Mouse (Mus musculus): ENCODE measurements around the gene Tnni3k. TPM values are rescaled to one million over a fixed set of nuclear protein-coding genes. Genes with fewer than 3 reads are reported as not detected.
A peak's percentile ranks its signal among the peaks of the same experiment; 100 is the strongest.

Tnni3k gene
- polyA plus RNA-seq, 1 experiment from 2014 or later, result not detected

DNA sequence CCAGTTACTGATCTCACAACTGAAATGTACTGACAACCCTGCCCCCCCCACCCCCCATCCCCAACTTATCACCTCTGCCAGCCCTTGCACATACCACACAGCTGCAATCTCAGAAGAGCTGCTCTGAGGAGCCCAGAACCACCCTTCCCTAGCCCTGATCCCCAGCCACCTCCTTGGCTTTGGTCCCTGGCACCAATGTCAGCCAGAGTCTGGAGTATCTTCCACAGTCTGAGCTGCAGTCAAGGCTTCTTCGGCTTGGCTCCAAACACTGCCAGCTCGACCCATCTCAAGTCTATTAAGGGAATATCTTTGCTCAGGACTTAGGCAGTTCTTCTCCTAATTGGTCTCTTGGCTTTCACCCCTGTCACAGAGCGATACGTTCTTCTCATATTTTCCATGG, 261.6 kb downstream of the Tnni3k start:
- Histone ChIP-seq H3K27ac (no peak overlapping the region), H3K27me3 (replicated peaks) (no peaks in the 10 kb centered on the region), H3K9ac (no peak overlapping the region), H3K4me1 (no peaks in the 10 kb centered on the region), H3K36me3 (no peaks in the 10 kb centered on the region), H3K9me3 (no peaks in the 10 kb centered on the region), H3K4me3 (replicated peaks) (no peak overlapping the region), H3K4me2 (no peak overlapping the region)
- 77% methylated on average over 4 of the region's 4 CpGs for WGBS
- no peak for ATAC-seq (ENCODE audit: insufficient read depth, low FRiP score, low read depth)

DNA sequence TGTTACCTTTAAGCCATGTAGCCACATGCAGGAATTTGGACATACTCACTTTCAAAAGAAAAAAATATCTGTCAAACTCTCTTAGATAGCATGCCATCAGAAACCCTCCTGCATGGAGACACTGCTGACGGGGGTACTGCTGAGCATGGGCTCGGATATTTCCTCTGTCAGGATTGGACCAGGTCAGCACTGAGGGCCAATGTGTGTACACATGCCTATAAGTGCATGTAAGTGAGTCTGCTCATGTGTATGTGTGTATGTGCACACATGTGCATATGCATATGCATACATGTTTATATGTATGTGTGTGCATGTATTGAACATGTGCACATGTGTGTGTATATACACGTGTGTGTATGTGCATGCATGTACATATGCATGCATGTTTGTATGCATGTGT, 267.6 kb downstream of the Tnni3k start:
- 79% methylated on average over 3 of the region's 3 CpGs for WGBS
- H3K9me3 ChIP-seq, result no peaks in the 10 kb centered on the region
- H3K4me2 ChIP-seq, result no peak overlapping the region
- no peaks in the 10 kb centered on the region for H3K27me3 ChIP-seq (replicated peaks)
- no peak overlapping the region for H3K4me3 ChIP-seq (replicated peaks)
- no peaks in the 10 kb centered on the region for H3K4me1 ChIP-seq
- ATAC-seq (ENCODE audit: insufficient read depth, low FRiP score, low read depth), result no peak
- no peak overlapping the region for H3K27ac ChIP-seq
- H3K36me3 ChIP-seq, result no peaks in the 10 kb centered on the region
- no peak overlapping the region for H3K9ac ChIP-seq

DNA sequence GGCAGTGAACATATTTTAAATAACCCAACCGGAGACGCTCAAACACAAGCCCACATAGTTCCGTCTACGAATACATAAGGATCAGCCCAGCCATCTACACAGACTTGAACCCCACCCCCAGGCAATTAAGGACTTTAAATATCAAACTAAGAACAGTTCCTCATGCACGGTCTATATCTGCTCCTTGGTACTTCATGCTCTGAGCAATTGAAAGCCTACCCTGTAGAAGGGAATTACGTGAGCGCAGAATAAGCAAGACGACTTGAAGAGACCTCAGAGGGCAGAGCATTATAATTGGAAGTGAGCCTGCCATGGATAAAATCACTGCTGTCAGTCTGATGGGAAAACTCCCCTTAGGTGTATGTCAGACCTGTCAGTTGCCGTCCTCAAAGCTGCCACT, 268.9 kb downstream of the Tnni3k start:
- Histone ChIP-seq H3K4me3 (replicated peaks) (no peak overlapping the region), H3K27me3 (replicated peaks) (no peaks in the 10 kb centered on the region), H3K4me1 (no peaks in the 10 kb centered on the region), H3K27ac (no peak overlapping the region), H3K9me3 (no peaks in the 10 kb centered on the region), H3K36me3 (no peaks in the 10 kb centered on the region), H3K9ac (no peak overlapping the region), H3K4me2 (no peak overlapping the region)
- no peak for ATAC-seq (ENCODE audit: insufficient read depth, low FRiP score, low read depth)
- 87% methylated on average over 9 of the region's 9 CpGs for WGBS

DNA sequence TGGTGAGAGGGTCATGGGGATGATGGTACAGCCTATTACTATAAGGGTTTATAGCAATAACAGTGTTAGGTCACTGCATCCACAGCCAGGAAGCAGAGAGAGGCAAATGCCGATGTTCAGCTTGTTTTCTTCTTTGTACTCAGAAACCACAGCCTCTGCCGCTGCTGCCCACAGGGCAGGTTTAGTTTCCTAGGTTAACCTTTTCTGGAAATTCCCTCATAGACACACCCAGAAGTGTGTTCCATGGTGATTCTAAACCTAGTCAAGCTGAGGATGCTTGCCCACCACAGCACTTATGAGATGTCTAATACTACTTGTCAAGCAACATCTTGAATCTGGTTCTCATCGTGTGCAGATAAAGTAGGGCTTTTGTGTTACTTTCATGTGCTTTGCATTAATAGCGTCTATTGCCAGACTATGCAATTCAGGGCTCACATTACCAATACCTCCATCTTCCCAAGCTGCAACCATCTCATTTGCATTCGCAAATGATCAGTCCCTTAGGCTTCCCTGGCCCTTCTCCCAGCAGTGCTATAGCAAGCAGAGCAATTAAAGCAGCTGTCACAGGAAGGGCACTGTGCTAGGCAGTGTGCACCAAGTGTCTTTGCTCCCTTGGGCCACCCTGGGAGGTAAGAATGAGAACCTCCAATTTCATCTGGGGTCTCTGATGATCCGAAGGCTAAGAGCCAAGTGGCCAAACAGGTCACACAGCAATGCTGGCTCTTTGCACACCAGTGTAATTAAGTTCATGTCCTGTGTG, 276.2 kb downstream of the Tnni3k start:
- no peaks in the 10 kb centered on the region for H3K27me3 ChIP-seq (replicated peaks)
- no peaks in the 10 kb centered on the region for H3K4me1 ChIP-seq
- H3K4me2 ChIP-seq, result no peak overlapping the region
- no peaks in the 10 kb centered on the region for H3K9me3 ChIP-seq
- H3K4me3 ChIP-seq (replicated peaks), result no peak overlapping the region
- no peak overlapping the region for H3K9ac ChIP-seq
- no peak for ATAC-seq (ENCODE audit: insufficient read depth, low FRiP score, low read depth)
- 72% methylated on average over 6 of the region's 6 CpGs for whole genome bisulfite sequencing
- no peaks in the 10 kb centered on the region for H3K36me3 ChIP-seq
- no peak overlapping the region for H3K27ac ChIP-seq

DNA sequence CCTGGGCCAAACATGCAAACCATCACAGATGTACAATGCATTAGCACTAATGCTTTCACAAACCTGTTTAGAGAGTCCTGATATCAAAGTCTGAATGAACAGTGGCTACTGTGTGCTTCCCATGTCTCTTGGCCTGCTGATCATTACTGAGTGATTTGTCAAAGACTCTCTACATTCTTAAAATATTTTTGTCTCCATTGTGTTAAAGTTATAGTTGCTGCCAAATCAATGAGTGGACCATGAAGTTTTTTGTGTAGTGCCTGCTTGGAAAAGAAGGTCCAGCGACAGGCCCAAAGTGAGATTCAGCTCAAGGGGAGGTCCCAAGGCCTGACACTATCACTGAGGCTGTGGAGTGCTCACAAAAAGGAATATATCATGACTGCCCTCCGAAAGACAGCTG, 283.6 kb downstream of the Tnni3k start:
- Histone ChIP-seq H3K36me3 (no peaks in the 10 kb centered on the region), H3K4me2 (no peak overlapping the region), H3K4me1 (no peaks in the 10 kb centered on the region), H3K27ac (no peak overlapping the region), H3K4me3 (replicated peaks) (no peak overlapping the region), H3K9ac (no peak overlapping the region), H3K9me3 (no peaks in the 10 kb centered on the region), H3K27me3 (replicated peaks) (no peaks in the 10 kb centered on the region)
- WGBS, result 83% methylated on average over 2 of the region's 2 CpGs
- ATAC-seq (ENCODE audit: insufficient read depth, low FRiP score, low read depth), result no peak

DNA sequence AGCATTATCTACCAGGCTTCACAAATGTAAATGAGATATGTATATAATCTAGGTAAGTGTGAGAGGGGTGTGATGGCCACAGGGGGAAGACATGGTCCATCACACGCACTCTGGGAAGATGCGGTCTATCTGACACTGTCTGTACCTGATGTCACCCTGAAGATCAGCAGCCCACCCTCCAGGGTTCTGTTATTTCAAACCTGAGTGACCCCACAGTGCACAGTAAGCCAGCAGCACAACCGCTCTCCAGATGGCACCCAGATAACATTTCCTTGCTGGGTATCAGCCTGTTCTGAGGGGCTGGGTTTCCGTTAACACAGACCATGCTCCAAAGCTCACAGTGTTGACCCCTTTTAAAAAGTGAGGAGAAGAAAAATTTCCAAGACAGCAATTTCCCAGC, 288.9 kb downstream of the Tnni3k start:
- Histone ChIP-seq H3K27ac (no peak overlapping the region), H3K4me2 (no peak overlapping the region), H3K36me3 (no peaks in the 10 kb centered on the region), H3K9me3 (no peaks in the 10 kb centered on the region), H3K27me3 (replicated peaks) (no peaks in the 10 kb centered on the region), H3K4me1 (no peaks in the 10 kb centered on the region), H3K9ac (no peak overlapping the region), H3K4me3 (replicated peaks) (no peak overlapping the region)
- no peak for ATAC-seq (ENCODE audit: insufficient read depth, low FRiP score, low read depth)
- 87% methylated on average over 4 of the region's 4 CpGs for WGBS

DNA sequence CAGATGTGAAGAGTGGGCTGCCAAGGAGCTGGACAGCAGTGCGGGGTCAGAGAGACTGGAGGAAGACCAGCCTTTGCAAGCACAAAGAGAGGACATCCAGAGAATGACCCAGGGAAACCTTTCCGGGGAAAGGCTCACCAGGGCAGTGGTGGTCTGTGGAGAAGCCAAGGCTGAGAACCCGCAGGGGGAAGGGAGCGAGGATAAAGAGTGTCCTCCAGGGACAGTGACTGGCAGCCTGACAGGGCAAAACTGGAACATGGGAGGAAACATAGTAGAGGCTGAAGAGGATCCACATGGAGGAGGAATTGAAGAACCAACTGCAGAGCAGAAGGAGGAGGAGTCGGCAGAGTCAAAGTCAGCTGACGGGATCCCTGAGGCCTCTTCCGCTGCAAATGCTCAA, 291.1 kb downstream of the Tnni3k start:
- WGBS, result 75% methylated on average over 7 of the region's 7 CpGs
- no peak overlapping the region for H3K27ac ChIP-seq
- H3K9ac ChIP-seq, result no peak overlapping the region
- no peaks in the 10 kb centered on the region for H3K36me3 ChIP-seq
- no peak overlapping the region for H3K4me3 ChIP-seq (replicated peaks)
- H3K9me3 ChIP-seq, result no peaks in the 10 kb centered on the region
- no peak overlapping the region for H3K4me2 ChIP-seq
- H3K27me3 ChIP-seq (replicated peaks), result no peaks in the 10 kb centered on the region
- no peaks in the 10 kb centered on the region for H3K4me1 ChIP-seq
- ATAC-seq (ENCODE audit: insufficient read depth, low FRiP score, low read depth), result peak; percentile 27; the same call in 1 of the 2 replicates

DNA sequence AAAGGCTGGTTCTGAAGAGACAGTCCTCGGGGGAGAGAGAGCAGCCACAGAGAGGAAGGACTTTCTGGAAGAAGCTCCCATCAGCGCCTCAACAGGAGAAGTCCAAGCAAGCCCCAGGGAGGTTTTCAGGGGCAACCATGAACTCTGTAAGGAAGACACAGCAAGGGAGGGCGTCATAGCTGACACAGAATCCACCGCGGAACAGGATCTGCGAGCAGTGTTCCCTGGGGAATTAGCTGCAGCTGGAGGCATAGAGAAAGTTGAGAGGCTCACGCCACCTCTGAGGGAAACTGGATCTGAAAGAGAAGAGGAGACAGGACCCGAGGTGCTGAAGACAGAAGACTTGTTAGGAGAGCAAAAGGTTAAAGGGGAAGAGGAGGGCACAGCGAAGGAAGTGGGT, 291.8 kb downstream of the Tnni3k start:
- no peak overlapping the region for H3K4me3 ChIP-seq (replicated peaks)
- WGBS, result 54% methylated on average over 9 of the region's 9 CpGs
- no peaks in the 10 kb centered on the region for H3K36me3 ChIP-seq
- no peaks in the 10 kb centered on the region for H3K9me3 ChIP-seq
- H3K27me3 ChIP-seq (replicated peaks), result no peaks in the 10 kb centered on the region
- no peak overlapping the region for H3K4me2 ChIP-seq
- H3K27ac ChIP-seq, result no peak overlapping the region
- H3K4me1 ChIP-seq, result no peaks in the 10 kb centered on the region
- no peak for ATAC-seq (ENCODE audit: insufficient read depth, low FRiP score, low read depth)
- H3K9ac ChIP-seq, result no peak overlapping the region

DNA sequence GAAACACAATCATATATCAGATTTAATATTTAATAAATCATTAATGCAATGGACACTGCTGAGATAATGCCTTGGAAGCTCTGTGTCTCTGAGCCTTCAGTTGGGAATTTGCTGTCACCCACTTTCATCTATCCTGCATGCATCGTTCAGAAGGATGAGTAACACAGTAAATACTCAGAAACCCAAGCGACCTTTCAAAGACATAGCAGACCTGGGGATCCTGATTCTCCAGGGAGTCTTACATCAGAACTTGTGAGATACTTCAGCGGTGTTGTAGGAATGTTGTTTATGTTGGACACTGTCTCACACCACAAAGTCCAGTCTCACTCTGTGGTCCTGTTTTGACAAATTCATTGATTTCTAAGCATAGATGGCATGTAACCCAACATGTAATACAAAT, 294.1 kb downstream of the Tnni3k start:
- Histone ChIP-seq H3K4me3 (replicated peaks) (no peak overlapping the region), H3K4me2 (no peak overlapping the region), H3K27me3 (replicated peaks) (no peaks in the 10 kb centered on the region), H3K9ac (no peak overlapping the region), H3K36me3 (no peaks in the 10 kb centered on the region), H3K4me1 (no peaks in the 10 kb centered on the region), H3K9me3 (no peaks in the 10 kb centered on the region), H3K27ac (no peak overlapping the region)
- 77% methylated on average over 3 of the region's 3 CpGs for WGBS
- ATAC-seq (ENCODE audit: insufficient read depth, low FRiP score, low read depth), result no peak

DNA sequence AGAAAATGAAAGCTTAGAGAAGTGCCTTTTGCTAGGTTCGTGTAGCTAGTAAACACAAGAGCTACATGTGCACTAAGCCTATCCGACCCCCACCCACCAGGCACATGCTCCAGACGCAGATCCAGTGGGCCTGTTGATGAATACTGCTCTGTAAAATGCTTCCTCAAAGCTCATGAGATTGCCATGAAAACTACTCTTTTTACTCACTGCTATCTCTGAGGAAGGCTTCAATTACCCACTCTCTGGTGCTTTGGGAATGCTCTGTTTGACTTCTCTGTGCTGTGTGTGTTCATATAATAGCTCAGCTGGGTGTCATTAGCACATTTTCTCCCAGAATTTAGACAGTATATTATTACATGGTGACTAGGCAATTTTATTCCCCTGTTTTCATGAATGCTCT, 297.1 kb downstream of the Tnni3k start:
- ATAC-seq (ENCODE audit: insufficient read depth, low FRiP score, low read depth), result no peak
- WGBS, result 69% methylated on average over 3 of the region's 3 CpGs

DNA sequence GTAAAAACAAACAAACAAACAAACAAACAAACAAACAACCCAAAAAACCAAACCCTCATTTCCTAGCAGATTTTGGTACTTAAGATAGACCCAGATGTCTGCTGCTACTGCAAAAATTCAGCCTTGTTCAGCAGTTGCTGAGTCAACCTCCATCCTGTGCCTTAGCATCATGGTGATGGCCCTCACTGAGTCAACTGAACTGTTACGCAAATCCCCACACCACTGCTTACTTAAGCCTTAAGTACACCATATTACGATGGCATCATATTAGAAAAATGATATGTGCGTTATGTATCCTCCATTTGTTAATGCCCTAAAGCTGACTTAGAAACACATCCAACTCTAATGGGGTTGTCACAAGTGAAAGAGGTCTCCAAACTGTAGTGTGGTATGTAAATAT, 300.0 kb downstream of the Tnni3k start:
- H3K27me3 ChIP-seq (replicated peaks), result no peaks in the 10 kb centered on the region
- H3K4me3 ChIP-seq (replicated peaks), result no peak overlapping the region
- ATAC-seq (ENCODE audit: insufficient read depth, low FRiP score, low read depth), result no peak
- no peak overlapping the region for H3K27ac ChIP-seq
- WGBS, result 72% methylated on average over 3 of the region's 3 CpGs
- no peaks in the 10 kb centered on the region for H3K36me3 ChIP-seq
- H3K4me1 ChIP-seq, result no peaks in the 10 kb centered on the region
- no peak overlapping the region for H3K4me2 ChIP-seq
- no peaks in the 10 kb centered on the region for H3K9me3 ChIP-seq
- H3K9ac ChIP-seq, result no peak overlapping the region

More for the DNA sequence above, 297.1 kb downstream of the Tnni3k start:
- Histone ChIP-seq H3K4me3 (replicated peaks) (no peak overlapping the region), H3K9ac (no peak overlapping the region), H3K4me1 (no peaks in the 10 kb centered on the region), H3K27ac (no peak overlapping the region), H3K27me3 (replicated peaks) (no peaks in the 10 kb centered on the region), H3K36me3 (no peaks in the 10 kb centered on the region), H3K9me3 (no peaks in the 10 kb centered on the region), H3K4me2 (no peak overlapping the region)

DNA sequence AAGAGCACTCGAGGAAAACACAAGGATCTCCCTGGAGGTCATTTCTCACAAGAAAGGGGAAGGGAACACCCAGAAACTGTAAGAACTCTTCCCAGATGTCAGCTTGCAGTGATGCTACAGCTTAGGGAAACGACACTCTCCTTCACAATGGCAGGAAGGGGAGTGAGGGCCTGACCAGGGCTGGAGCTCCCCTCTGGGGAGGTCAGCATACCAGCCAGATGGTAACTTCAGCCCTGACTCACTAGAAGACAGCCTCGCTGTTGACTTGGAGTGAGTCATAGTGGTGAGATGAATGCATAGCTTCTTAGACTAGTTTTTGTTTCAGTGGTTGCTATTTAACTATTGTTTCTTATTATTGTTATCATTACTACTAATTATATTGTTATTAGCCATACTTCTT, 300.7 kb downstream of the Tnni3k start:
- no peak for ATAC-seq (ENCODE audit: insufficient read depth, low FRiP score, low read depth)
- WGBS, result 39% methylated on average over 3 of the region's 3 CpGs

DNA sequence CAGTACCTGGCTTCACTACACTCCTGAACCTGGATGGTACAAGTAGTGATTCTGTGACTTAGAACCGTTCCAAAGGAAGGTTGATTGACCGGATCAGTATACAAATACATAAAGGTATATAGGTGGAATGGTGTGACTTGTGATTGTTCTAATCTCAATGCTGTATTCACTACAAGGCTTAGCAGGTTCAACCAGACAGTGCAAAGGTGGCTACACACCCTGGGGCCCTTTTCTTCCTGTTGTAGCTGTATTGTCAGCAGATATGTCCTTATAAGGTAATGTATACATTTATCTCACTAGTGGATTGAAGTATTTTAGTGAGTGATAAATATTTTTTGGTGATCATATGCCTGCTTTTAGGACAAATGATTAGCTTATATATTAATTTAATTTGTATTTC, 310.9 kb downstream of the Tnni3k start:
- Histone ChIP-seq H3K4me1 (no peaks in the 10 kb centered on the region), H3K27ac (no peak overlapping the region), H3K36me3 (no peaks in the 10 kb centered on the region), H3K9ac (no peak overlapping the region), H3K4me3 (replicated peaks) (no peak overlapping the region), H3K9me3 (no peaks in the 10 kb centered on the region), H3K4me2 (no peak overlapping the region), H3K27me3 (replicated peaks) (no peaks in the 10 kb centered on the region)
- 84% methylated on average over 2 of the region's 2 CpGs for WGBS
- no peak for ATAC-seq (ENCODE audit: insufficient read depth, low FRiP score, low read depth)

More for the DNA sequence above, 300.7 kb downstream of the Tnni3k start:
- no peaks in the 10 kb centered on the region for H3K9me3 ChIP-seq
- no peak overlapping the region for H3K27ac ChIP-seq
- no peak overlapping the region for H3K9ac ChIP-seq
- H3K4me3 ChIP-seq (replicated peaks), result no peak overlapping the region
- H3K27me3 ChIP-seq (replicated peaks), result no peaks in the 10 kb centered on the region
- H3K4me1 ChIP-seq, result no peaks in the 10 kb centered on the region
- no peak overlapping the region for H3K4me2 ChIP-seq
- H3K36me3 ChIP-seq, result no peaks in the 10 kb centered on the region

Measured in stomach, embryonic 15.5 days (tissue).